Mouse (Mus musculus): Measurements from ENCODE around the gene S100a14. TPM values are rescaled to one million over a fixed set of nuclear protein-coding genes. Genes with fewer than 3 reads are reported as not detected.

S100a14 gene
- total and polyA plus RNA-seq, 2 experiments from 2014 or later = 0.55 TPM; not detected in 1

GRCm38 (mm10) chr3:90514691-90515090, 12.0 kb upstream of the S100a14 start:
- 2% methylated on average over 10 of the region's 10 CpGs for WGBS
- H3K36me3 ChIP-seq (ENCODE audit: insufficient read depth, low read length) = no peaks in the 10 kb centered on the region
- H3K9ac ChIP-seq (replicated peaks; ENCODE audit: low read length, poor library complexity, severe bottlenecking) = peak overlapping the region; percentile 24; the same call in 1 of the 2 replicates
- no peak overlapping the region for H3K27ac ChIP-seq (ENCODE audit: low read depth, low read length)
- peaks cover 29% of the 10 kb centered on the region for H3K27me3 ChIP-seq (ENCODE audit: insufficient read depth, low read length)
- H3K4me3 ChIP-seq (ENCODE audit: low read depth, low read length) = peak overlapping the region; percentile 35
- peaks cover 7% of the 10 kb centered on the region; the same call in 1 of the 2 replicates for H3K4me1 ChIP-seq (ENCODE audit: insufficient read depth, low read length)
- no peak for TF ChIP-seq CTCF (IDR thresholded peaks at IDR 0.05)
- H3K4me2 ChIP-seq (ENCODE audit: low read depth, low read length, poor library complexity, severe bottlenecking) = peak overlapping the region; percentile 61
- DNase-seq (ENCODE audit: low spot score) = no peak
- no peaks in the 10 kb centered on the region for H3K9me3 ChIP-seq (ENCODE audit: low read length)
- no peak for ATAC-seq (ENCODE audit: low FRiP score)

GRCm38 (mm10) chr3:90515242-90515641, 11.4 kb upstream of the S100a14 start:
- Histone ChIP-seq H3K4me2 (ENCODE audit: low read depth, low read length, poor library complexity, severe bottlenecking) (peak overlapping the region; percentile 61), H3K27ac (ENCODE audit: low read depth, low read length) (no peak overlapping the region), H3K27me3 (ENCODE audit: insufficient read depth, low read length) (peaks cover 29% of the 10 kb centered on the region), H3K9me3 (ENCODE audit: low read length) (no peaks in the 10 kb centered on the region), H3K36me3 (ENCODE audit: insufficient read depth, low read length) (no peaks in the 10 kb centered on the region), H3K9ac (replicated peaks; ENCODE audit: low read length, poor library complexity, severe bottlenecking) (0 out of 2 replicates have a peak overlapping the region, but pooled peaks have one; percentile 13), H3K4me1 (ENCODE audit: insufficient read depth, low read length) (peaks cover 5% of the 10 kb centered on the region; the same call in 1 of the 2 replicates), H3K4me3 (ENCODE audit: low read depth, low read length) (peak overlapping the region; percentile 35)
- DNase-seq (ENCODE audit: low spot score) = no peak
- TF ChIP-seq CTCF (IDR thresholded peaks at IDR 0.05) = no peak
- ATAC-seq (ENCODE audit: low FRiP score) = no peak
- 75% methylated on average over 1 of the region's 1 CpGs for WGBS

GRCm38 (mm10) chr3:90515789-90516188, 10.9 kb upstream of the S100a14 start:
- Histone ChIP-seq H3K4me2 (ENCODE audit: low read depth, low read length, poor library complexity, severe bottlenecking) (no peak overlapping the region), H3K9me3 (ENCODE audit: low read length) (no peaks in the 10 kb centered on the region), H3K4me3 (ENCODE audit: low read depth, low read length) (no peak overlapping the region), H3K36me3 (ENCODE audit: insufficient read depth, low read length) (no peaks in the 10 kb centered on the region), H3K9ac (replicated peaks; ENCODE audit: low read length, poor library complexity, severe bottlenecking) (no peak overlapping the region), H3K4me1 (ENCODE audit: insufficient read depth, low read length) (peaks cover 5% of the 10 kb centered on the region; the same call in 1 of the 2 replicates), H3K27ac (ENCODE audit: low read depth, low read length) (no peak overlapping the region), H3K27me3 (ENCODE audit: insufficient read depth, low read length) (peaks cover 29% of the 10 kb centered on the region)
- DNase-seq (ENCODE audit: low spot score) (no peak), ATAC-seq (ENCODE audit: low FRiP score) (no peak)
- WGBS = 91% methylated on average over 4 of the region's 4 CpGs
- no peak for TF ChIP-seq CTCF (IDR thresholded peaks at IDR 0.05)

GRCm38 (mm10) chr3:90517711-90518110, 8.9 kb upstream of the S100a14 start:
- Histone ChIP-seq H3K9me3 (ENCODE audit: low read length) (no peaks in the 10 kb centered on the region), H3K27me3 (ENCODE audit: insufficient read depth, low read length) (peaks cover 29% of the 10 kb centered on the region), H3K27ac (ENCODE audit: low read depth, low read length) (no peak overlapping the region), H3K4me3 (ENCODE audit: low read depth, low read length) (no peak overlapping the region), H3K4me1 (ENCODE audit: insufficient read depth, low read length) (peaks cover 5% of the 10 kb centered on the region; the same call in 1 of the 2 replicates), H3K9ac (replicated peaks; ENCODE audit: low read length, poor library complexity, severe bottlenecking) (no peak overlapping the region), H3K4me2 (ENCODE audit: low read depth, low read length, poor library complexity, severe bottlenecking) (no peak overlapping the region), H3K36me3 (ENCODE audit: insufficient read depth, low read length) (no peaks in the 10 kb centered on the region)
- TF ChIP-seq CTCF (IDR thresholded peaks at IDR 0.05) = no peak
- DNase-seq (ENCODE audit: low spot score) (no peak), ATAC-seq (ENCODE audit: low FRiP score) (no peak)
- WGBS = 93% methylated on average over 4 of the region's 4 CpGs

- no peak overlapping the region for H3K4me3 ChIP-seq (ENCODE audit: low read depth, low read length)
- ATAC-seq (ENCODE audit: low FRiP score) = no peak
- H3K27ac ChIP-seq (ENCODE audit: low read depth, low read length) = no peak overlapping the region
- no peaks in the 10 kb centered on the region for H3K4me1 ChIP-seq (ENCODE audit: insufficient read depth, low read length)
- no peak overlapping the region for H3K4me2 ChIP-seq (ENCODE audit: low read depth, low read length, poor library complexity, severe bottlenecking)
- DNase-seq (ENCODE audit: low spot score) = peak; percentile 82
- 75% methylated on average over 4 of the region's 4 CpGs for WGBS
- no peaks in the 10 kb centered on the region for H3K27me3 ChIP-seq (ENCODE audit: insufficient read depth, low read length)
- peak; percentile 75 for TF ChIP-seq CTCF (IDR thresholded peaks at IDR 0.05)
- H3K9ac ChIP-seq (replicated peaks; ENCODE audit: low read length, poor library complexity, severe bottlenecking) = no peak overlapping the region
- no peaks in the 10 kb centered on the region for H3K36me3 ChIP-seq (ENCODE audit: insufficient read depth, low read length)
- H3K9me3 ChIP-seq (ENCODE audit: low read length) = no peaks in the 10 kb centered on the region
Measured at GRCm38 (mm10) chr3:90525421-90525820, 1.2 kb upstream of the S100a14 start.

GRCm38 (mm10) chr3:90526076-90526475, 580 bp upstream of the S100a14 start:
- 74% methylated on average over 2 of the region's 2 CpGs for WGBS

More at GRCm38 (mm10) chr3:90526076-90526475, 580 bp upstream of the S100a14 start:
- Histone ChIP-seq H3K4me1 (ENCODE audit: insufficient read depth, low read length) (no peaks in the 10 kb centered on the region), H3K27ac (ENCODE audit: low read depth, low read length) (no peak overlapping the region), H3K9ac (replicated peaks; ENCODE audit: low read length, poor library complexity, severe bottlenecking) (no peak overlapping the region), H3K4me3 (ENCODE audit: low read depth, low read length) (no peak overlapping the region), H3K27me3 (ENCODE audit: insufficient read depth, low read length) (no peaks in the 10 kb centered on the region), H3K4me2 (ENCODE audit: low read depth, low read length, poor library complexity, severe bottlenecking) (no peak overlapping the region), H3K9me3 (ENCODE audit: low read length) (no peaks in the 10 kb centered on the region), H3K36me3 (ENCODE audit: insufficient read depth, low read length) (no peaks in the 10 kb centered on the region)
- no peak for TF ChIP-seq CTCF (IDR thresholded peaks at IDR 0.05)
- ATAC-seq (ENCODE audit: low FRiP score) (no peak), DNase-seq (ENCODE audit: low spot score) (no peak)
